Mouse (Mus musculus): Measurements from ENCODE around the gene Arid5b.

Gene Arid5b

DNA sequence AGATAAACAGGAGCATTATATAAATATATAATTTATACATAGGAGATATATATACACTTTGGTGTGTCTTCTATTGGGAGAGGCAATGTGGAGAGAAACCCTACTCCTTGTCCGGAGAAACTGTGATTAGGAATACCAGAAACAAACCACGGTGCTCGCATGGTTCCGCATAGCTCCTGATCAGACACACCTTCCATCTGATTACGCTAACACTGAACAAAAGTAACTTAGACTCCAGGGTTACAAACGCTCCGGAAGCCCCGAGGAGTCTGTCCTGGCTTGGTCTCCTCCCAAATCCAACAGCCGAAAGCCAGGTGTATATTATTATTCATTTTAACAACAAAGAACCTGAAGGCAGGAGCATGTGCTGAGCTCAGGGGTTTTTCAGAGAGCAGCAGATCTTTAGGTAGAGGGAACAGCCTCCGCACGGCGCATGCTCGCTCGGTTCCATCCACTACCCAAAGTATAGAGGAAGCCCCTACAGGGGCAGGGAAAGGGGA lies 41.5 kb downstream of the Arid5b start:
- DNase-seq (ENCODE audit: low spot score in 2 of 2): no peak

GRCm38 (mm10) chr10:68231385-68232182 lies 47.0 kb downstream of the Arid5b start:
- no peak for DNase-seq (ENCODE audit: low spot score in 2 of 2)

DNA sequence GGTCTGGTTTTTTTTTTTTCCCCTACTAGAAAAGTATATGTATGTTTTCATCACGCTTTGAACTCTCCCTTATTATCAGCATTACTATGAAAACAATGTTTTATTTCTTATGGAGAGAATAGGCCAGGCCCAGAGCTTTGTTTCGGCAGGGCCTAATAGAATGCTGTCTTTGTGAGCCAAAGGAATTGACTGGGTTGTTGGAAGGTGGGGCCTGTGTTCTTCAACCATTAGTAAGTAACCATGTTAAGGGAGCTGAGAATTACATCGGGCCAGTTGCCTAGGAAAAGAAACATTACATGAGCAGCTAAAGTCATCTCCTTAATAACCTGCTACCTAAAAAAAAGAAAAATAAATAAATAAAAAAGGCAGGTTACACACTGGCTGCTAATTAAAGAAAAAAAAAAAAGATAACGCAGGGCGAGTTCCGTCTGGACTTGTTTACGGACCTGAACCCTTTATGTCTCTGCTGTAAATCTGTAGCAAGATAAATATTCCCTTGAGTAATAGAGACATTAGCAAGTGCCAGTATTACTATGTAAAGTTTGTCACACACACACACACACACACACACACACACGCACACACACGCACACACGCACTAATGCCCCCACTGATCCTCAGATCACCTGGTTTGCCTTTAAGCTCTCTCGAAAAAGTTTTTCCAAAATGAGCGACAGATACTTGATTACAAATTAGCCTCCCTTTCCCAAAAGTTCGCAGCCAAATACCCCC lies 47.7 kb downstream of the Arid5b start:
- DNase-seq (ENCODE audit: low spot score in 2 of 2): no peak

DNA sequence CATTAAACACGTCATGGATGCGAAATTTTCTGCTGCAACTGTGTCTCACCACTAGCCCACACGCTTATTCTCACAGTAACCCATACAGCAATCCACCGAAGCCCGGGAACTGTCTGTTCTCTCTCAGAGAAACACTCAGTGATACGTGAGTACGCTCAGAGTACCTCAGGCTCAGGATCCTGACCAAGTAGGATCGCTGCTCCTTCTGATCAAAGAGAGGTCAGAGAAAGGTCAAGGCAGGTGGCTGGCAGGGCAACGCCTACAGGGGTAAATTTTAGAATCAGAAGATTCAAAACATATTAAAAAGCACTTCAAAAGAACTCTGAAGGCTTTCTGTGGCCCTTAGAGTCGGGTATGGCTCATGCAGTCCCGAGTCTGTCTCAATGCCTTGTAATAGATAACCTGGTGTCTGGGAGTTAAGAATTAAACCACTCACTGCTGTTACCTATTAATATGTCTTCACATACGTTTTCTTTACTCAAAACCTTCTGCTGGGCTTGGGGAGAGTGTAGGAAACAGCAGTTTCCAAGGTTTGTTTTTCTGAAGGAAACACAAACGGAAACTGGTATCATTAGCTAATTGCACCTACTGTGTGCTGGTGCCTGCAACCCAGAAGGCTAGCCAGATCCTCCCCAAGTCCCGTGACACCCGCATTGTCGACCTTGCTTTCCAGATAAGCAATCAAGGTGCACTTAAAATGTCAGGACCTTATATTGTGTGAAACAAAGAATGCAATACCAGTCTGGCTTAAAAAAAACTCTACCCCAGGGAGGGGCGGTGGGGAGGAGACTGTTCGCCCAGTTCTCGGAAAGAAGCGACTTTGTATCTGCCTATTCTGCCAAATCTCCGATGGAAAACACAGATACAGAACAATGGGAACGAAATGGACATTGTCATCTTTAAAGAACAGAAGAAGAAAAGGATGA lies 48.6 kb downstream of the Arid5b start:
- DNase-seq (ENCODE audit: low spot score in 2 of 2): no peak

- DNase-seq (ENCODE audit: low spot score in 2 of 2): no peak
Measured at GRCm38 (mm10) chr10:68222676-68223075, 55.9 kb downstream of the Arid5b start.

GRCm38 (mm10) chr10:68222012-68222411 lies 56.5 kb downstream of the Arid5b start:
- DNase-seq (ENCODE audit: low spot score in 2 of 2): no peak

- DNase-seq (ENCODE audit: low spot score in 2 of 2): no peak
Measured at GRCm38 (mm10) chr10:68219327-68219726, 59.2 kb downstream of the Arid5b start.

- no peak for DNase-seq (ENCODE audit: low spot score in 2 of 2)
Measured at GRCm38 (mm10) chr10:68218678-68219077, 59.9 kb downstream of the Arid5b start.

DNA sequence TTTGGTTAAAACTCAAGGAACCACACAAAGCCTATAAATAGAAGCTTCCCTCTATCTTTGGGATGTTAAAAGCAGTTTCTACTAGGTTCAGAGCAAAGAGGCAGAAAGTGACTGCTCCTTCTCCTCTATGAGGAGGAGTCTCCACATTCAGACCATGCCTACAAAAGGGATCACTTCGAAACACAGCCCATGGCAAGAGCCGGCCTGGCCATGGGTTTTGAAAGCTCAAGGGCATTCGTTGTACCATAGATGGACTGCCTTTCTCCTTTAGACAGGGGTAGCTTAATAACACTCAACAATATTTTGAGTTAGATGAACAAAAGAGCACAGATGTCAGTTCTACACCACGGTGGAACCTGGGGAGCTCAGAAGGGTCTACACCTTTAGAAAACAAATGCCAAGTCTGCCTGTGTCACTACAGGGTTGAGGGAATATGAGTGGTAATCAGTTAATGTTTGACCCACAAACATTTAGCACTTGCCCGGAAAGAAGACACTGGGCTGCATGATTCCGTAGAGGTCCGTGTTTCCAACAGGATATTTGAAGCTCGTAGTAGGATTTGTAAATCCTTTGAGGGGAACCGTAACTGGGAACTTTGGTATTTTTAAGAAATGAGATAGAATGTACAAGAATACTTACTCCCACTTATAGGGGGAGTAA lies 63.6 kb downstream of the Arid5b start:
- DNase-seq (ENCODE audit: low spot score in 2 of 2): no peak

DNA sequence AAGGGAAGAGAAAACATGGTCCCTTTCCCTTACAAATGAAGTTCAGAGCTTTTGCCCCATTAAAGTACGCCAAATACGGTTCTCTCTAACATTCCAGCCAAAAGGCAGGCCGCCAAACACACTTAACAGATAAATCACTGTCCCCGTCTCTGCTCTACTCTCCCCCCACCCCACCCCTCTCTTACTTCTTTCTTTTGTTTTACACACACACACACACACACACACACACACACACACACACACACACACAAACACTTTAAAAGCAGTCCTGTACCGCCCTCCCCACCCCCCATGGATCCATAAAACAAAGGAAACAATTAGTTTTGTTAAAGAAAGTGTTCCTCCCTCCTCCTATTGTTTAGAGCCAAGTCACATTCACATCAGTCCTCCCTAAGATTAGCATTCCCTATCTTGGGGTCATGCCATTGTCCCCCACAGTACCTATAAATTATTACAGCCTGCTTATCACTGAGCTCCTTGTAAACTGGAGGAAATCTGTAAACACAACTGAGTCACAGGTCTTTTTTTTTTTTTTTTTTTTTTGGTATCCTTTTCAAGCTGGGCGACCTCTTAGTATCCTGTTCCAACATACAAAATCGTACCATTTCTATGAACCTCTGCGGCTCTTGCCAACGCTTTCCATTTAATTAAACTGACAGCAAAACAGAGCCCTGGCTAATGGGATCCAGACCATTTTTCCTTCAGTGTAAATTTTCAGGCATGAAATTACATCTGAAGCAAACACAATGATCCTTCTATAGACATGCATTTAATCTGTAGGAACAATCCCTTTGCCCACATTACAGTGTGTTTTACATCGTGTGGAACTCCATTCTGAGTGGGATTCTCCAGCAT lies 66.3 kb downstream of the Arid5b start:
- DNase-seq (ENCODE audit: low spot score in 2 of 2): no peak

DNA sequence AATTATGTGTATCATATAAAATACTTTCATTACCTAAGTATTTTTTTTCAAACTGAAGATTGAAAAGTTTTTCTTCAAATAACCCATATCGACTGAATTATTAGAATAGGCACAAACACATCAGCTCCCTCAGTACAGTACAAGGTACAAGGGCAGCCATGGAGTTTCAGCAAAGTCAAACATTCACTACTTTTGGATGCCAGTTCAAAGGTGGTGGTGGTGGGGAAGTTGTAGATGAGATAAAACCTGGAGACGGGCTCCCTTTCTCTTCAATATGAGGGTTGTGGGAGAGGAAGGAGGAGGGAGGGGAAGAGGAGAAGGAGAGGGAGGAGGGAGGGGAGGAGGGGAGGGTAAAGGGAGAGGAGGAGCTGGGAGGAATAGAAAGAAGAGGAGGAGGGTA lies 67.0 kb downstream of the Arid5b start:
- no peak for DNase-seq (ENCODE audit: low spot score in 2 of 2)

DNA sequence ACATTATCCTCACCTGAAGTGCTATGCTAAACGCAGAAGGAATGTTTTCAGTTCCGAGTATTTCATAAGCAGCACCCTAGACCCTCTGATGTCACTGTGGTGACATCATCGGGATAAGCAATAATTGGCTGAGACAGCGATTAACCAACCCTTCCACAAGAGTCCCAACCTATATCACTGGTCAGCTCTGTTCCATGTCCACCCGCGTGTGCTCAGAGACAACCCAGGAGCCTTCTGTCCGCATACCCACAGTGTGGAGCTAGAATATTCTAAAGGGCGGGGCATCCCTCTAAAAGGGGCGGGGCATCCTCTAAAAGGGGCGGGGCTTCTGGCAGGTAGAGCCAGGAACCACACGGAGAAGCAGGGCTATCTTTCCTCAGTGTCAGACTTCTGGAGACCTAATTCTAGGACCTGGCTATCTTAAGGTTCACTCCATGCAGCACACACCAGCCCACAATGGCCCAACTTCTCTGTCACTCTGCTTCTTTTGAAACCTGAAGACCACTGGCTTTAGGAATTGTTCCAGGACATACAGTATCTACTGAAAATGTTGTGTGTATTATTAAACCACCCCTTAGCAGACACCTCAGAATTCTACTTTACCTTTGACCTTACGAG lies 68.4 kb downstream of the Arid5b start:
- no peak for DNase-seq (ENCODE audit: low spot score in 2 of 2)

DNA sequence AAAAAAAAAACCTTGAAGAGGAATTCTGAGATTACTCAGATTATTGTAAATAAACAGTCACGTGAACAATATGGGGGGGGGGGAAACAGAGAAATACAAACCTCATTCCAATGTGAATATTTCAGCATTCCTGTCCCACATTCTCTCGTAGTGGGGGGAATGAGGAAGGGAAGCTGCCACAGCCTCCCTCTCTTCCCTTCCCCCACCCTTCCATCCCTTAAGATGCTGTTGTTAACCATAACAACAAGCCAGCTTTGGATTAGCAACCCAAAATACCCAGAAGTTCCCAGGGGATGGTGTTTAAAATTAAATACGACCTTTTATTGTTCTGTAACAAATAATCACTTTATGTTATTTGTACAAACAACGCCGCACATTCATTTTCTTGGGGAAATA lies 69.9 kb downstream of the Arid5b start:
- no peak for DNase-seq (ENCODE audit: low spot score in 2 of 2)

DNA sequence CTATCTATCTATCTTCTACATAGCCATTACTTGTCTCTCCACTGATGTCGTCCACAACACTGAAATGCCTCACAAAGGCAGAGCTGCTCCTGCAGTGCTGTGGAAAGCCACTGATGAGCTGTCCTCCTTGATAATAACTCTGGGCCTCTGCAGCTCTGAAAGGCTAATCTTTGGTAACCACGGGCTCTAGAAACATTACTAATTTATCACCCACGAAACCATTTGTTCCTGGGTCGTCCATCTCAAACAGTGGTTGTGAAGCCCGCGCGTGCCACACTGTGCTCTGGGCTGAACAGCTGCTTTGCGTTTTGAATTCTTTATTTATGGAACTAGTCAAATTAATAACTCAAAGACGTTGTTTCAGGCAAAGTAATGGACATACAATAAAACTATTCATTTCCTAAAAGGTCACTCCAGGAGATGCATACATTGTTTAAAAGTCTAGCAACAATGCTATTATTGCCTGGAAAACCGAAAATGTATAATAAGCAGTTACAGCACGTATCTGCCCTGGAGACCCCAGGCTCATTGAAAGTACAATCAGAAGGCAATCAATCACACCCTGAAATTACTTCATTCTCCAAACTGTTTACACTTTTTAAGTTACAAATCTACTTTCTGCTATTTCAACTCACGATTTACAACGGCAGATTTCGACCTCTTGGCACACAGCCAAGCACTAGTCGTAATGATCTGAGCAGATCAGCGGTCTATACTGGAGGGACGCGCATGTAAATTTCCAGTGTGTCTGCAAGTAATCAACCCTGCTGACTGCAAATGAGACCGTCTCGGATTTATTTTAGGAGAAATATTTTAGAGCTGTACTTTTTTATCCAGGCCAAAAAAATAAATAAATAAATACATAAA lies 70.5 kb downstream of the Arid5b start:
- no peak for DNase-seq (ENCODE audit: low spot score in 2 of 2)

DNA sequence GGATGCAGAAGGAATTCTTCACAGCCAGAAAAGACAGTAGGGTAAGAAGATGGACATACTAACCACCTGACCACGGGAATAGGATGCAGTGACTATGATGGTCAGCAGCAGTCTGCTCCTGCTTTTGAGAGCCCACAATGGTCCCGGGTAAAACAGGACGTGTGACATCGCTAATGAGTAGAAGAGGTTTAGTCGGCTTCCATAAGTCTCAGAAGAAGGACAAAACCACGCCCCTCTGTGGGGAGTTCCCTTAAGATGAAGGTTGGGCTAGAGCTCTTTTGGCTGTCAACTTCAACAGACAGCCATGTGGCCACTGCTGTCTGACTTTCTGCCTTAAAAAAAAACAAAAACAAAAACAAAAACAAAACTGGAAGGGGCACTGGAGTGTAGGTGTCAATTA lies 74.1 kb downstream of the Arid5b start:
- DNase-seq (ENCODE audit: low spot score in 2 of 2): no peak

DNA sequence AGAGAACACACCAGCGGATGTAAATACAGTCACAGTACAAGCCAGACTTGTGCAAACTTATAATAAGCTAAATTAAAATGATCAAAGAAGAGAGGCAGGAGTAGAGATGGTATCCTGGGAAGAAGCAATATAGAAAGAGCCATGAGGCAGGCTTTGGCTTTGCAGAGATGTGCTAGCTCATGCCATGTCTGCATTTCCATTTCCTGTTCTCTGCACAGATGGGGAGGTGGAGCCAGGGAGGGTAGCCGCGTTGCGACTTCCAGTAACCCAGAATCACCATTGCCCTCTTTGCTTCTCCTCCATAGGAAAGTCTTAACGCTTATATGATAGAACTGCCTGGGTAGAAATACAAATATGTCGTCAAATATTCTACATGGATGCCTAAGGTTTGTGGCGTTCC lies 74.7 kb downstream of the Arid5b start:
- DNase-seq (ENCODE audit: low spot score in 2 of 2): no peak

- DNase-seq (ENCODE audit: low spot score in 2 of 2): no peak
Measured at GRCm38 (mm10) chr10:68203322-68203721, 75.2 kb downstream of the Arid5b start.

- no peak for DNase-seq (ENCODE audit: low spot score in 2 of 2)
Measured at GRCm38 (mm10) chr10:68199440-68199839, 79.1 kb downstream of the Arid5b start.

DNA sequence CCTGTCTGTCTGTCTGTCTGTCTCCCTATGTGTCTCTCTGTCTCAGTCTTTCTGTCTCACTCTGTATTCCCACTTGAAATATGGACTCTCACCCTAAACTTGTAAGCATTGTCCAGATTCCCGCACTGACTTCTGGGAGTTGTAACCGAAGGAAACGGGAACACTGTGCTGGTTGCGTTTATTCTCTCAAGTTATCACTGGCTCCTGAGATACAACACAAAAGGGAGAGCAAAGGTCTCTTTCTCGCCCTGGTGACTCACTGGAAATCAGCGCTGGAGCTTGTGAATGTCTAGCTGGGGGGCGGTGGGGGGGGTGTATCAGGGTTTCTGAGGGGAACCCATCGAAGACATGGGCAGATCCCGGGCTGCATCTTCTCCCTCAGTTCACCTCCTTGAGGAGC lies 82.2 kb downstream of the Arid5b start:
- DNase-seq (ENCODE audit: low spot score in 2 of 2): no peak

Measured in frontal cortex, postnatal 25 days (tissue).